Comparison of ENCODE assay signal across 8 mouse cellular contexts in genomic region chr6:51489787-51490186, GRCm38 (mm10). TPM values are rescaled to one million over a fixed set of nuclear protein-coding genes. Genes with fewer than 3 reads are reported as not detected.
A peak's percentile ranks its signal among the peaks of the same experiment; 100 is the strongest.
DNase-seq lines count a peak whose midpoint lies in the region; ATAC-seq and TF ChIP-seq lines count a peak whose summit lies in the region.

No protein-coding gene starts in this region.

- peak; percentile 29 for DNase-seq in embryo, embryonic 10 days (ENCODE audit: low spot score)
- DNase-seq in embryo, embryonic 9.5 days (ENCODE audit: extremely low spot score): no peak
- DNase-seq in cerebellum, adult 18-20 months: peak; percentile 70 to 79
- peak; percentile 46 to 77 for DNase-seq in heart, adult 2 months
- DNase-seq in kidney, postnatal 4 days: peak; percentile 42 to 62
- no peak for DNase-seq in left cerebral cortex, postnatal 36 days (ENCODE audit: low spot score in 2 of 2)

- no peak for TF ChIP-seq POLR2A in heart, adult 2 months (IDR thresholded peaks at IDR 0.05; ENCODE audit: insufficient read depth, low read depth, low read length)

- H3K79me2 ChIP-seq in heart, adult 2 months (replicated peaks; ENCODE audit: control insufficient read depth, insufficient read depth, low read length): no peaks in the 10 kb centered on the region

- no peaks in the 10 kb centered on the region for H3K4me1 ChIP-seq in heart, adult 2 months (ENCODE audit: control insufficient read depth, insufficient read depth, low read length)

- no peaks in the 10 kb centered on the region for H3K36me3 ChIP-seq in heart, adult 2 months (ENCODE audit: control insufficient read depth, insufficient read depth, low read length)

- TF ChIP-seq CTCF in heart, adult 2 months (IDR thresholded peaks at IDR 0.05): no peak

- no peak overlapping the region for H3K4me3 ChIP-seq in heart, adult 2 months

- H3K27ac ChIP-seq in heart, adult 2 months: no peak overlapping the region

- no peak for TF ChIP-seq EP300 in heart, adult 2 months (IDR thresholded peaks at IDR 0.05; ENCODE audit: insufficient read depth, low read depth, low read length)

- H3K9ac ChIP-seq in heart, adult 2 months (ENCODE audit: low read depth, low read length): no peak overlapping the region

- WGBS in heart, adult 2 months: 38% methylated on average over 2 of the region's 2 CpGs

- no peak for ATAC-seq in erythroid progenitor cell, adult 5-6 weeks (replicated peaks; ENCODE audit: low FRiP score, poor library complexity, severe bottlenecking)
- no peak for ATAC-seq in megakaryocyte, adult 5-6 weeks (ENCODE audit: poor library complexity, severe bottlenecking)

- intact Hi-C loops in heart, adult 2 months (cut with DNase I): no loop called here
- intact Hi-C loops in left cerebral cortex, postnatal 36 days (cut with DNase I): no loop called here

- no peaks in the 10 kb centered on the region for H3K27me3 ChIP-seq in heart, adult 2 months (ENCODE audit: control insufficient read depth, insufficient read depth, low read length)

RNA-seq across cellular contexts. Expression of gene Cbx3, which starts 19.6 kb away (rescaled TPM):
- 10 to 100 TPM; 58.7 to 63.9 TPM for total RNA-seq in heart, adult 2 months (2021)
- 7.6 and 15.7 TPM in 2 replicates for polyA plus RNA-seq in heart, adult 2 months (2012; rRNA removed)
- 276 and 309 TPM in 2 replicates for total RNA-seq in erythroid progenitor cell, adult 5-6 weeks (2015; ENCODE audit: low replicate concordance)
- total RNA-seq in erythroid progenitor cell, adult 5-6 weeks (2017; ENCODE audit: low replicate concordance): 350 and 420 TPM in 2 replicates
- 179 and 190 TPM in 2 replicates for total RNA-seq in megakaryocyte, adult 5-6 weeks (2015)
- total RNA-seq in megakaryocyte, adult 5-6 weeks (2017): 242 and 272 TPM in 2 replicates
- total RNA-seq in left cerebral cortex, postnatal 36 days (2021): 100 to 1,000 TPM; 127 to 130 TPM

RNA-seq across cellular contexts. Expression of gene Hnrnpa2b1, which starts 20.1 kb away (rescaled TPM):
- 100 to 1,000 TPM; 384 to 411 TPM for total RNA-seq in heart, adult 2 months (2021)
- 91.2 and 166 TPM in 2 replicates for polyA plus RNA-seq in heart, adult 2 months (2012; rRNA removed)
- total RNA-seq in erythroid progenitor cell, adult 5-6 weeks (2015; ENCODE audit: low replicate concordance): 1,450 and 1,811 TPM in 2 replicates
- total RNA-seq in erythroid progenitor cell, adult 5-6 weeks (2017; ENCODE audit: low replicate concordance): 1,487 and 2,530 TPM in 2 replicates
- total RNA-seq in megakaryocyte, adult 5-6 weeks (2015): 1,149 and 1,154 TPM in 2 replicates
- total RNA-seq in megakaryocyte, adult 5-6 weeks (2017): 1,039 and 1,264 TPM in 2 replicates
- total RNA-seq in left cerebral cortex, postnatal 36 days (2021): 100 to 1,000 TPM; 350 to 464 TPM

RNA-seq across cellular contexts. Expression of gene Snx10, which starts 33.9 kb away (rescaled TPM):
- 10 to 100 TPM; 10.8 to 11.4 TPM for total RNA-seq in heart, adult 2 months (2021)
- polyA plus RNA-seq in heart, adult 2 months (2012; rRNA removed): 3.9 and 6.5 TPM in 2 replicates
- total RNA-seq in erythroid progenitor cell, adult 5-6 weeks (2015; ENCODE audit: low replicate concordance): 9.7 and 21.4 TPM in 2 replicates
- 12.0 and 13.5 TPM in 2 replicates for total RNA-seq in erythroid progenitor cell, adult 5-6 weeks (2017; ENCODE audit: low replicate concordance)
- total RNA-seq in megakaryocyte, adult 5-6 weeks (2015): 126 and 133 TPM in 2 replicates
- 114 and 125 TPM in 2 replicates for total RNA-seq in megakaryocyte, adult 5-6 weeks (2017)
- total RNA-seq in left cerebral cortex, postnatal 36 days (2021): 100 to 1,000 TPM; 110 to 115 TPM

RNA-seq across cellular contexts. Expression of gene Nfe2l3, which starts 57.3 kb away (rescaled TPM):
- under 1 TPM; 0.16 to 0.18 TPM for total RNA-seq in heart, adult 2 months (2021)
- polyA plus RNA-seq in heart, adult 2 months (2012; rRNA removed): 0.20 TPM in 2 replicates
- total RNA-seq in erythroid progenitor cell, adult 5-6 weeks (2015; ENCODE audit: low replicate concordance): 1.4 TPM in 1 of 2 replicates, not detected in the other
- total RNA-seq in erythroid progenitor cell, adult 5-6 weeks (2017; ENCODE audit: low replicate concordance): 0.51 TPM in 1 of 2 replicates, not detected in the other
- total RNA-seq in megakaryocyte, adult 5-6 weeks (2015): 0.11 TPM in 1 of 2 replicates, not detected in the other
- total RNA-seq in megakaryocyte, adult 5-6 weeks (2017): 0.48 TPM in 1 of 2 replicates, not detected in the other
- 1 to 10 TPM; 2.7 to 4.3 TPM for total RNA-seq in left cerebral cortex, postnatal 36 days (2021)

Comparison
In these comparisons a context has a peak if more than half of its experiments do, and no peak if none do; other contexts are left out.
1. DNase-seq: peak in embryo, embryonic 10 days (single experiment), cerebellum, adult 18-20 months (2 of 2), heart, adult 2 months (2 of 2) and kidney, postnatal 4 days (2 of 2); none in embryo, embryonic 9.5 days (single experiment) and left cerebral cortex, postnatal 36 days (0 of 2).
2. RNA of gene Snx10, which starts 33.9 kb away (total RNA-seq): 114 to 133 TPM in megakaryocyte, adult 5-6 weeks and 110 to 115 TPM in left cerebral cortex, postnatal 36 days; 9.7 to 21.4 TPM in erythroid progenitor cell, adult 5-6 weeks and 10.8 to 11.4 TPM in heart, adult 2 months; every median in the first group is over 4 times any median in the second.